Mouse (Mus musculus) testis, adult 10 weeks (tissue): ENCODE data around the gene Sfmbt2. TPM values are rescaled to one million over a fixed set of nuclear protein-coding genes. Genes with fewer than 3 reads are reported as not detected.

ENCODE experiments used
- polyA plus RNA-seq: library from polyadenylated mRNA; stranded (reverse); fragments of 350-450 nt; fragmentation: Illumina TruSeq; extraction: RNeasy Lipid Tissue Mini Kit (QIAGEN cat#74804); gene quantifications from one replicate; pipeline ENCODE4 v1.2.3, GENCODE M21; 2014; ENCODE audit warnings: low read depth, low replicate concordance

The Sfmbt2 gene
- 34.6 TPM for polyA plus RNA-seq

DNA sequence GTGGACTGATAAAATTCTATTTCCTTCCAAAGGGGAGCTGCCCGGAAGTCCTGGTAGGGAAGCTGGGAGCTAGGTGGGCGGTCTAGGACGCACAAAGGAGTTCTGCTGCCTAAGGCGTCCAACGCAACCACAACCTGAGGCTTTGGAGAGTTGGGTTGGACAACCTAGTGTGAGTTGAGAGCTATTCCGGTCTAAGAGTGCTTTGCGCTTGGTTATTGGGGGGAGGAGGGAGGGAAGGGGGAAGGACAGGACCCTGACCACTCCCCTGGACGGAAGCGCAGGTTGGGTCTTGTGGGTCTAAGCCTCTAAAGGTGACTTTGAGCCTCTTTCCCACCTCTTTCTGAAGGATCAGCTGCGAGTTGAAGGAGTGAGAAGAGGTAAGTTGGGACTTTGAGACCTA is at the start of gene Sfmbt2:
Gene Sfmbt2 (plus strand): TSS at position 335 of the 400 bp plus-strand sequence.

Other genes starting within 250 kb of the Sfmbt2 start
- gene Itih2, start 239.1 kb upstream of the Sfmbt2 start, polyA plus RNA-seq: 19.8 TPM
- 6.0 TPM for gene Itih5, start 216.9 kb upstream of the Sfmbt2 start, polyA plus RNA-seq